Mouse (Mus musculus): Measurements from ENCODE around the gene Izumo4.

DNA sequence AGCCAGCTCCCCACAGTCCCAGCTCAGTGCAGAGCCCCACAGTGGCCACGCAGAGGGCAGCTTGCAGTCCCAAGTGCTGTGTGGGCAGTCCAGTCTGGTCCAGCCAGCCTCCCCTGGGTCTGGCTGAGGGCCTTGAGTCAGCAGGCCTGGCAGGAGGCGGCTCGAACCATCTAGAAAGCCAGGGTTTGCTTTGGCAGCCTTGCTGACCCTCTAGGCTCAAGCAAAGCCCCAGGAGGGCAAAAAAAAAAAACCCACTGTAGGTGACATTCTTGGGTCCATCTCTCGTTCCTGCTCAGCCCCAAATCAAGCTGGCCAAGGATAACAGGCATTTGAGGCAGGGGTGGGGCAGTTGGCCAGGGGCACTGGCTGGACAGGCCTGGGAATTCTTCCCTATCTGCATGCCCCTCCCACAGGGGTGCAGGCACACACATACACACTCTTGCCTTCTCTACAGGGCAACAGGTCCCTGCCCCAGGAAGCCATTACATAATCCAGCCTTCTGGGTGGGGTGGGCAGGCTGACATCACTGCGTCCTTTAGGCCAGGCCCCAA is 27.7 kb upstream of the Izumo4 start:
- TF ChIP-seq TAL1 (IDR thresholded peaks at IDR 0.05; ENCODE audit: low read length) = no peak
- no peak for TF ChIP-seq GATA1 (IDR thresholded peaks at IDR 0.05; ENCODE audit: low read length)
